Mouse (Mus musculus): ENCODE measurements around the gene 2310034G01Rik. TPM values are rescaled to one million over a fixed set of nuclear protein-coding genes. Genes with fewer than 3 reads are reported as not detected.
A peak's percentile ranks its signal among the peaks of the same experiment; 100 is the strongest.

The 2310034G01Rik gene
- polyA plus RNA-seq (2014; fragmentation: Nextera tagmentation; extraction: Ambion mirVana), result 0.87 and 1.5 TPM in 2 replicates

DNA sequence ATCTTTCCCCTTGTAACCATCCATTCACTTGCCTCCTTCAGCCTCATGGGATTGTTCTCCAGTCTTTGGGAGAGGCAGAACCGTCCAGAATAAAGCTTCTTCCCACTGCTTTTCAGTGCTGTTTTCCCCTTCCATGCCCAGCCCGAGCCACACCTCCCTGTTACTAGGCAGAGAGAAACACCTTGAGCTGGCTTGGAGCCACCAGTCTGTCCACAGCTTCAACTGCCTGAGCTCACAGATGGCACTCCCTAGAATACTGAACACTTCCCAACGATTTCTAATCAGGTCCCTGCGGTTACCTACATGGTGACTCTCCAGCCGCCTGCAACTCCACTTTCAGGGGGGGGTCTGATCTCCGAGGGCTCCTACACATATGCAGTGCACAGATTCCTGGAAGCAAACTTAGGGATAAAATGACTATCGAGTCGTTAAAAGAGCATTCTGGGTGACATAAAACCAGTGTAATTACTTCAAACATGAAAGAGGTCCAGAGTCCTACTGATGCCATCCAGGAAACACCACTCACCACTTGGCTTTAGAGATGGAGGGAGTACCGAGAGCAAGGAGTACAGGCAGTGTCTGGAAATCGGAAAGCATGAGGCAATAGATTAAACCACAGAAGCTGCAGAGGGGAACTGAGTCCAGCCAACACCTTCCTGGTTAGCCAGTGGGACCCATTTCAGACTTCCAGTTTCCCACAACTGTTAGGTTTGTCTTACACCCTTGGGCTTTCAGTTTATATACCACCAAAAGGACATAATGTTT is at the start of gene 2310034G01Rik:
Gene 2310034G01Rik, minus strand, starts transcription at position 135 of the 765 bp plus-strand sequence.
- no peak within 1 kb of the TSS; the same call in 1 of the 2 replicates for H3K27ac ChIP-seq (ENCODE audit: low read depth, low read length)
- H3K4me3 ChIP-seq (ENCODE audit: low read depth, low read length), result peak within 1 kb of the TSS; percentile 65
- 57% methylated on average over 10 of the region's 10 CpGs for WGBS
- H3K9me3 ChIP-seq (ENCODE audit: control insufficient read depth, low read length), result no peaks in the 10 kb centered on the region
- peak within 1 kb of the TSS; percentile 85 for H3K4me2 ChIP-seq
- no peaks in the 10 kb centered on the region for H3K36me3 ChIP-seq (ENCODE audit: control insufficient read depth, insufficient read depth, low read length)
- ATAC-seq (replicated peaks; ENCODE audit: low FRiP score) (no peak), DNase-seq (ENCODE audit: low spot score) (no peak)
- peaks cover 10% of the 10 kb centered on the region; the same call in 1 of the 2 replicates for H3K4me1 ChIP-seq (replicated peaks; ENCODE audit: control insufficient read depth, insufficient read depth, low read length)
- peak within 1 kb of the TSS; percentile 74 for H3K9ac ChIP-seq (ENCODE audit: low read depth, low read length)
- H3K27me3 ChIP-seq (replicated peaks; ENCODE audit: control insufficient read depth, insufficient read depth, low read length), result 0 out of 2 replicates have a peak, but pooled peaks cover 5% of the 10 kb centered on the region

DNA sequence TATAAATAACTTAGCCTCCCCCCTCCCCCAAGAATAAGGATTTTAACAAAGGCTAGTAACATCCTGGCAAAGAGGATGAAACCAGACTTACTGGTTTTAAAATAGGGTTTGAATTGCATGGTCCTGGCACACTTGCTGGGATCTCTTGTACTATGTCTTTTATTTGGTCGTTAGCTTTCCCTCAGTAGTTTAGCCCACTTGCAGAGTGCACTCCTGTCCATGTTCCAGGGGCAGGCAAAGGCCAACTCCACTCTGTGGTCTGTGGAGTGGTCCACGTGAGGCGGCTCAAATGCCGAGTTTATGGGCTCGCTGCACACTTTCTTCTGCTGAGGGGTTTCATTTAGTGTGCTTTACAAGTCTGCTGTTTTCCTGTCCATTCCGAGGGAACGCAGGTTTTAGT is 49.8 kb upstream of the 2310034G01Rik start:
- DNase-seq (ENCODE audit: low spot score) (no peak), ATAC-seq (replicated peaks; ENCODE audit: low FRiP score) (no peak)
- Histone ChIP-seq H3K9me3 (ENCODE audit: control insufficient read depth, low read length) (no peaks in the 10 kb centered on the region), H3K36me3 (ENCODE audit: control insufficient read depth, insufficient read depth, low read length) (peaks cover 8% of the 10 kb centered on the region), H3K9ac (ENCODE audit: low read depth, low read length) (no peak overlapping the region), H3K27me3 (replicated peaks; ENCODE audit: control insufficient read depth, insufficient read depth, low read length) (no peaks in the 10 kb centered on the region), H3K4me3 (ENCODE audit: low read depth, low read length) (no peak overlapping the region), H3K4me1 (replicated peaks; ENCODE audit: control insufficient read depth, insufficient read depth, low read length) (peaks cover 18% of the 10 kb centered on the region), H3K27ac (ENCODE audit: low read depth, low read length) (no peak overlapping the region), H3K4me2 (no peak overlapping the region)
- WGBS, result 85% methylated on average over 7 of the region's 7 CpGs

DNA sequence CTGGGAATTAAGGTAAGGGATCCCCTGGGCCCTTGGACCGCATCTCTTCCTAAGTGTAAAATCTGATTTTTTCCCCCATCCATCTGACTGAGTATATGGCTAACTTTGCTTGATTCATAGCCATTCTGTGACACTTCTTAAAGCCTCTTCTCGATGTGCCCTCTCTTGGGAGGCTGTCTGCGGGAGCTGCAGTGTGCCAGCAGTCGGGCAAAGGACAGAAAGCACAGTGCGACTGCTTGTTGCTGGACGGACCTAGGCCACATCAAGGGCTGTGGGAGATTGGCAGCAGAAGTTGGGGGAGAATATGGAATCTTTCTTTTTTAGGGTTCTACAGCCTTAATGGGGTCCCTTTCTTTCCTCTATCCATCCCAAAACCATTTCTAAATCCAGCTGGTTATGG is 49.3 kb upstream of the 2310034G01Rik start:
- Histone ChIP-seq H3K4me3 (ENCODE audit: low read depth, low read length) (no peak overlapping the region), H3K36me3 (ENCODE audit: control insufficient read depth, insufficient read depth, low read length) (peaks cover 8% of the 10 kb centered on the region), H3K4me2 (no peak overlapping the region), H3K27me3 (replicated peaks; ENCODE audit: control insufficient read depth, insufficient read depth, low read length) (no peaks in the 10 kb centered on the region), H3K9me3 (ENCODE audit: control insufficient read depth, low read length) (no peaks in the 10 kb centered on the region), H3K9ac (ENCODE audit: low read depth, low read length) (no peak overlapping the region), H3K27ac (ENCODE audit: low read depth, low read length) (no peak overlapping the region), H3K4me1 (replicated peaks; ENCODE audit: control insufficient read depth, insufficient read depth, low read length) (peaks cover 21% of the 10 kb centered on the region)
- WGBS, result 89% methylated on average over 6 of the region's 6 CpGs
- no peak for DNase-seq (ENCODE audit: low spot score)
- no peak for ATAC-seq (replicated peaks; ENCODE audit: low FRiP score)

DNA sequence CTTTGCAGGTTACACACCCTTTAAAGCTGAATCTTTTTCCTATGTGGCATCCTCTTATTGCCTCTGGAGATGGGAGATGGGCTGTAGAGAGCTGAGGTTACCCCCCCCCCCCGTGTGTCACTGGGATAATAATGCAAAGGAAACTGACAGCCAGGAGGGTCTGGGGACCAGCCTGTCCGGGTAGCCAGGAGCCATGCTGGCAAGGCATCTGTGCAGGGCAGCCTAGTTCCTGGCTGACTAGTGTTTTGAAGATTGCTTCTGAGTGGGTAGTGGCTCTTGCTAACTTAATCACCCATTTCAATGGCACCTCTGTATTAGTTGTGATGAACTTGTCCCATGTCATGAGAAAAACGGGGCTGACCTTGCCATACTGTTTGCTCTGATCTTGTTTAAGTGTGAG is 48.3 kb upstream of the 2310034G01Rik start:
- Histone ChIP-seq H3K4me3 (ENCODE audit: low read depth, low read length) (no peak overlapping the region; the same call in 1 of the 2 replicates), H3K9me3 (ENCODE audit: control insufficient read depth, low read length) (no peaks in the 10 kb centered on the region), H3K4me1 (replicated peaks; ENCODE audit: control insufficient read depth, insufficient read depth, low read length) (peaks cover 27% of the 10 kb centered on the region), H3K36me3 (ENCODE audit: control insufficient read depth, insufficient read depth, low read length) (peaks cover 5% of the 10 kb centered on the region), H3K4me2 (peak overlapping the region; percentile 95), H3K9ac (ENCODE audit: low read depth, low read length) (no peak overlapping the region), H3K27ac (ENCODE audit: low read depth, low read length) (no peak overlapping the region), H3K27me3 (replicated peaks; ENCODE audit: control insufficient read depth, insufficient read depth, low read length) (no peaks in the 10 kb centered on the region)
- no peak for DNase-seq (ENCODE audit: low spot score)
- 55% methylated on average over 3 of the region's 3 CpGs for WGBS
- no peak for ATAC-seq (replicated peaks; ENCODE audit: low FRiP score)

DNA sequence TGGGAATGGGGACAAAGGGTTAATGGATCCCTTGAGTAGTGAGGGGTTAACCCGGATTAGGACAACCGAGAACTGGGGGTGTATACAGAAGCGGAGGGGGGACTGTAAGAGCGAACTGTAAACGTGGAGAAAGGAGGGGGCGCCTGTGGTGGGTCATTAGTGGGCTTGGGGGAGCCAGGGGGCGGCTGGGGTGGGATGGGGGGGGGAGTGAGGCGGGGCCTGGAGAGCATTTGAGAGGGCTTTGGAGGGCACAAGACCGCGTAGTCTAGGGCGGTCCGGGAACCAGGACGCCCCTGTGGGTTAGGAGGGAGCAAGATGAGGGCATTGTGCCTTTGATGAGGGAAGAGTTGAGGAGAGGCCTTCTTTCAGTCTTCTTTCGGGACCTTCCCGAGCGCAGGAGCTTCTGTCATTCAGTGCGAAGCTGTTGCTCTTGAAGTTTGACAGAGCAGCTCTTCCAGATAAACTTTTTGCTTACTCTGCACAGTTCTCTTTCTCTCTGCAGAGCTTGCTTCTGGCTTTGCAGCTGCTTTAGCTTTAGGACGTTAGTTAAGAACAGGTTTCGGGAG is 47.4 kb upstream of the 2310034G01Rik start:
- H3K4me1 ChIP-seq (replicated peaks; ENCODE audit: control insufficient read depth, insufficient read depth, low read length), result peaks cover 27% of the 10 kb centered on the region
- DNase-seq (ENCODE audit: low spot score) (no peak), ATAC-seq (replicated peaks; ENCODE audit: low FRiP score) (no peak)
- peak overlapping the region; percentile 89 for H3K4me3 ChIP-seq (ENCODE audit: low read depth, low read length)
- no peaks in the 10 kb centered on the region for H3K9me3 ChIP-seq (ENCODE audit: control insufficient read depth, low read length)
- peak overlapping the region; percentile 85 for H3K9ac ChIP-seq (ENCODE audit: low read depth, low read length)
- H3K27ac ChIP-seq (ENCODE audit: low read depth, low read length), result peak overlapping the region; percentile 68; the same call in 1 of the 2 replicates
- no peaks in the 10 kb centered on the region for H3K27me3 ChIP-seq (replicated peaks; ENCODE audit: control insufficient read depth, insufficient read depth, low read length)
- 4% methylated on average over 19 of the region's 19 CpGs for WGBS
- H3K4me2 ChIP-seq, result peak overlapping the region; percentile 95
- H3K36me3 ChIP-seq (ENCODE audit: control insufficient read depth, insufficient read depth, low read length), result peaks cover 5% of the 10 kb centered on the region

DNA sequence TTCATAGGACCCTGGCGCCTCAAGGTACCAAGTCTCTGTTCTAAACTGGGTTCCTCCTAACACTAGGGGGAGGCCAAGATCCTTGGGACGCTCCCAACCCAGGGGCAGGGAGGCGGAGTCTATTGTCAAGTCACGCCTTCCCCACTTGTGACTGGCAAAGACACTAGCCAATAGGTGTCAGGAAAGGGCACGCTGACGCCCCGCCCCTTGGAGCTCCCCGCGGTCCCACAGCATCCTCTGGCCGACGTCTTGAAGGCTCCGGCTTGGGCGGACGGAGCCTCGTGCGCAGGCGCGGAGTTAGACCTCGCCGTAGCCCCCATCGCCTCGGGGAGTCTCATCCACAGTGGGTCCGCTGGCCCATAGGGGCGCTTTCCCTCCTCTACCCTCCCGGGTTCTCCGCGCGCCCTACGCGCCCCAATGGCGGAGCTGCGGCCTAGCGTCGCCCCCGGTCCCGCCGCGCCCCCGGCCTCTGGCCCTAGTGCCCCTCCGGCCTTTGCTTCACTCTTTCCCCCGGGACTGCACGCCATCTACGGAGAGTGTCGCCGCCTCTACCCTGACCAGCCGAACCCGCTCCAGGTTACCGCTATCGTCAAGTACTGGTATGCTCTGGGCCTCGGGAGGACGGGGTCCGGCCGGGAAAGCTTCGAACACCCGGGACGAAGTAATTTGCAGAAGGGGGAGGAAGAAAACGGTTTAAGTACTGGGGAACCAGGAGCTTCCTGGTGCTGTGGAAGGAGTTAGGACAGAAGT is 46.8 kb upstream of the 2310034G01Rik start, which contains the start of gene Sufu:
Gene Sufu, plus strand, starts transcription at position 211 of the 750 bp plus-strand sequence.
- H3K4me1 ChIP-seq (replicated peaks; ENCODE audit: control insufficient read depth, insufficient read depth, low read length), result peaks cover 27% of the 10 kb centered on the region
- H3K27me3 ChIP-seq (replicated peaks; ENCODE audit: control insufficient read depth, insufficient read depth, low read length), result no peaks in the 10 kb centered on the region
- H3K9me3 ChIP-seq (ENCODE audit: control insufficient read depth, low read length), result no peaks in the 10 kb centered on the region
- H3K9ac ChIP-seq (ENCODE audit: low read depth, low read length), result peak within 1 kb of the TSS; percentile 85
- H3K27ac ChIP-seq (ENCODE audit: low read depth, low read length), result peak within 1 kb of the TSS; percentile 68; the same call in 1 of the 2 replicates
- peak within 1 kb of the TSS; percentile 89 for H3K4me3 ChIP-seq (ENCODE audit: low read depth, low read length)
- under 1% methylated on average over 57 of the region's 57 CpGs for WGBS
- DNase-seq (ENCODE audit: low spot score) (peak; percentile 94), ATAC-seq (replicated peaks; ENCODE audit: low FRiP score) (peak; percentile 88)
- H3K4me2 ChIP-seq, result peak within 1 kb of the TSS; percentile 95
- peaks cover 6% of the 10 kb centered on the region for H3K36me3 ChIP-seq (ENCODE audit: control insufficient read depth, insufficient read depth, low read length)

DNA sequence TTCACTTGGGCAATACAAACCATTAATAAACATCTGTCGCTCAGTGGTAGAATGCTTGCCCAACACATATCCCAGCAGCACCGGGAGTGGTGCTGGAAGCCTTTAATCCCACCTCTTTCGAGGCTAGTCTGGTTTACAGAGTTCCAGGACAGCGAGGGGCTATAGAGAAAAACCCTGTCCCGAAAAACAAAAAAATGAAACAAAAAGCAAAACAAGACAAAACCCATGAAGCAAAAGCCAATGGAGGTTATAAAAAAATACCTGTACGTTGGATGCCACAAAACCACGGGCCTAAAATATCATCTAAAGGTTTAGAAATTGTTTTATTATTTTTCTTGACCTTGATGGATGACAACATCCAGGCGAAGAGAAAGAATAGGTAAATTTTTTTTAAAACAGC is 46.0 kb upstream of the 2310034G01Rik start:
- Histone ChIP-seq H3K9me3 (ENCODE audit: control insufficient read depth, low read length) (no peaks in the 10 kb centered on the region), H3K36me3 (ENCODE audit: control insufficient read depth, insufficient read depth, low read length) (peaks cover 5% of the 10 kb centered on the region), H3K27me3 (replicated peaks; ENCODE audit: control insufficient read depth, insufficient read depth, low read length) (no peaks in the 10 kb centered on the region), H3K27ac (ENCODE audit: low read depth, low read length) (peak overlapping the region; percentile 35; the same call in 1 of the 2 replicates), H3K4me3 (ENCODE audit: low read depth, low read length) (peak overlapping the region; percentile 85), H3K4me2 (peak overlapping the region; percentile 95), H3K4me1 (replicated peaks; ENCODE audit: control insufficient read depth, insufficient read depth, low read length) (peaks cover 27% of the 10 kb centered on the region), H3K9ac (ENCODE audit: low read depth, low read length) (peak overlapping the region; percentile 81)
- DNase-seq (ENCODE audit: low spot score) (no peak), ATAC-seq (replicated peaks; ENCODE audit: low FRiP score) (no peak)
- 11% methylated on average over 8 of the region's 8 CpGs for WGBS

Data from liver, embryonic 11.5 days (tissue).